Mouse (Mus musculus): Measurements from ENCODE around the gene Gm8020.
"Not testable (repeated sequence)": the region's sequence is repeated elsewhere in the genome, so short reads cannot be mapped to it uniquely, and the experiment has no call there.

Gene Gm8020

DNA sequence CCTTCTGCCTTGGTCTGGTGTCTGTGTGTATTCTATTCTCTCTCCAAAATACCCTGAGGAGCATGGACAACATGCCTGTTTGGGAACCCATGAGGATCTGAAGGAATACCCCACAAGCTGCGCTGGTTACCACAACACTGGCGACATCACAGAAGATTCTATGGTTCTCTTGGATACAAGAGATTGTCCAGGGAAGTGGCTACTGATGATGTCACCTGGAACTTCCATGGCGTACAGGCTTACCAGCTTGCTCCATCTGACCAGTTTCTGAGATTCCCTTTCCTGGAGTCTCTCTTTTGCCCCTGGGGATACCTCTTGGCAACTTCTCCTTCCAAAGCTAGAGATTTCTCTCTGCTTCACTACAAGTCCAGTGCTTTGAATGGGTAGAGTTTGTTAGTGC is at the start of gene Gm8020:
Gm8020 (minus strand) TSS at position 101 of the 400 bp plus-strand sequence.
- not testable (repeated sequence) for DNase-seq (ENCODE audit: low spot score)

DNA sequence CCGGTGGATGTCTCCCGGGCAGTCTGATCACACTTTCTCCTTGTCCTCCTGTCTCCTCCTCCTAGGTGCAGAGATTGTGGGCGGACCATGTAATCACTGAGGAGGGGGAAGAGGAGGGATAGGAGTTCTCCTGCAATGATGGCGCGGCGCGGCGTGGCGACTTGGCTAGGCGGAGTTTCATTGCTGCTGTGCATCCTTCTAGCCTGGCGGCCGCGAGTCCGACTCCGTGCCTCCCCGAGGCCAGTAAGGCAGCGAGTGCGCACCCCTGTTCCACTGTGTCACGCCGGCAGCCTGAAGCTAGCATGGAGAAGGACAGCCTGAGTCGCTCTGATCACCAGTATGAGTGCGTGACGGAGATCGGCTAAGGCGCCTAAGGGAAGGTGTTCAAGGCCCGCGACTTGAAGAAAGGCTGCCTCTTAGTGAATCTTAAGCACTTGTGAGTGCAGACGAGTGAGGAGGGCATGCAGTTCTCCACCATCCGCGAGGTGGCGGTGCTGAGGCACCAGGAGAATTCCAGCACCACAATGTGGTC is 41.1 kb upstream of the Gm8020 start:
- peak; percentile 47 for DNase-seq (ENCODE audit: low spot score)

DNA sequence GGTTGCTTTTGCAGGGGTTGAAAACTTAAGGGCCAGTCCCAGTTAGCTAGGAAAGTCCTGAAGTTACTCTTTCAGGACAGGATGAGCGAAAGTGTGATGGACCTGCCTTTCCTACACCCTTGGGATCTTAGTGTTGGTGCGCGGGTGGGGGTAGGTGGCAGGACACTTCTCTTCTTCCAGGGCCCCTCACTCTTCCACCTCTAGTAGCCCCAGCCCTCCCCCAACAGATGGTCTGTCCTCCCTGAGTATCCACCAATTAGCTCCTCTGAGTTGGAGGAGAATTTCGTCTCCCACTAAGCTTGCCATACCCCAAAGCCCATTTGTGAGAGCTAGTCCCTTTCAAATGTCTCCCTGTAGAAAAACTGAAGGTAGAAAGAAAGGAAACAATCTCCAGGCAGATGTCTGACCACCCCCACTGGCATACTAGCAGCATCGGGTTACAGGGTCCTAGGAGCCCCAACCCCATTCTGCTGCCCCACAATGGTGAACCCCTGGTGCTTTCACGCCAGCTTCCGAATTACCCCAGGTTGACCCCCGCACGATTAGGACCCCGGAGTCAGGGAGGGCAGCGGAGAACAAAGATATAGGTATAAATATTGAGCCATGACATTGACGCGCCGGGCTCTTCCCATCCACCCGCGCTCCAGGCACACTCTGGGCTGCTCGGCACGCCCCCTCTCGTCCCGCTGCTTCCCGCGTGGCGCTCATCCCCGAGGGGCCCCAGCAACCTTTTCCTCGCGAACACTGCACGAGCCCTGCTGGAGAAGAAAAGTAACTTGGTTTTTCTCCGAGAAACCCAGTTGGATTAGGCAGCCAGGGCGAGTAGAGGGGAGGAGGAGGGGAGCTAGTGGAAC is 40.4 kb upstream of the Gm8020 start:
- DNase-seq (ENCODE audit: low spot score): not testable (repeated sequence)

DNA sequence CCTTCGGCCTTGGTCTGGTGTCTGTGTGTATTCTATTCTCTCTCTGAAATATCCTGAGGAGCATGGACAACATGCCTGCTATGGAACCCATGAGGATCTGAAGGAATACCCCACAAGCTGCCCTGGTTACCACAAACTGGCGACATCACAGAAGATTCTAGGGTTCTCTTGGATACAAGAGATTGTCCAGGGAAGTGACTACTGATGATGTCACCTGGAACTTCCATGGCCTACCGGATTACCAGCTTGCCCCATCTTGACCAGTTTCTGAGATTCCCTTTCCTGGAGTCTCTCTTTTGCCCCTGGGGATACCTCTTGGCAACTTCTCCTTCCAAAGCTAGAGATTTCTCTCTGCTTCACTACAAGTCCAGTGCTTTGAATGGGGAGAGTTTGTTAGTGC is 22.0 kb upstream of the Gm8020 start, which contains the start of gene Gm8024:
Gm8024 (minus strand) TSS at position 101 of the 400 bp plus-strand sequence.
- DNase-seq (ENCODE audit: low spot score): not testable (repeated sequence)

DNA sequence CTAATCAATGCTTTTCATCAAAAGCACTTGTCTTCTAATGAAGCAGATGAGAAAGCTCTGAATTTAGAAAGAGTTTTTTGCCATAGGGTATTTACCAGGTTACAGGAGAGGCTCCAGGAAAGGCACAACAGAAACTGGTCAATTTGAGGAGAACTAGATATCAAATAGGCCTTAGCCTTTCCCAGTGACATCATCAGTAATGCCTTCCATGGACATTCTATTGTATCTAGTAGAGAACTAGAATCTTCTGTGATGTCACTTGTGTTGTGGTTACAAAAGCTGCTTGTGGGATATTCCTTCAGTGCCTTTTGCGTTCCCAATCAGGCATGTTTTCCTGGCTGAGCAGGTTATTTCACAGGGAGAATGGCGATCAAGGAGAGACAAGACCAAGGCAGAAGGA is 38.6 kb downstream of the Gm8020 start, which contains the start of gene Gm8011:
Gm8011 (plus strand) TSS at position 301 of the 400 bp plus-strand sequence.
- not testable (repeated sequence) for DNase-seq (ENCODE audit: low spot score)

Data from left cerebral cortex, adult 11 months (tissue).